Mouse (Mus musculus) retina, postnatal 7 days (tissue): ENCODE measurements around the gene Sppl2a.
"Not testable (repeated sequence)": the region's sequence is repeated elsewhere in the genome, so short reads cannot be mapped to it uniquely, and the experiment has no call there.

Experiments
- DNase-seq: peaks from one replicate; pipeline ENCODE4 v3.0.0-alpha.2; 2012; ENCODE audit warnings: low read depth, low spot score

Gene Sppl2a

GRCm38 (mm10) chr2:126896941-126897340 is 36.1 kb downstream of the Sppl2a start:
- no peak for DNase-seq

- DNase-seq = no peak
Observed at GRCm38 (mm10) chr2:126894245-126894644, 38.8 kb downstream of the Sppl2a start.

- DNase-seq = no peak
Observed at GRCm38 (mm10) chr2:126892316-126892715, 40.7 kb downstream of the Sppl2a start.

GRCm38 (mm10) chr2:126891743-126892142 is 41.3 kb downstream of the Sppl2a start:
- no peak for DNase-seq

- no peak for DNase-seq
Observed at GRCm38 (mm10) chr2:126887141-126887540, 45.9 kb downstream of the Sppl2a start.

GRCm38 (mm10) chr2:126885871-126886270 is 47.2 kb downstream of the Sppl2a start:
- no peak for DNase-seq

GRCm38 (mm10) chr2:126882711-126883110 is 50.3 kb downstream of the Sppl2a start:
- not testable (repeated sequence) for DNase-seq

- no peak for DNase-seq
Observed at GRCm38 (mm10) chr2:126877991-126878390, 55.0 kb downstream of the Sppl2a start.

- DNase-seq = peak; percentile 86
Observed at GRCm38 (mm10) chr2:126875871-126876796, 56.9 kb downstream of the Sppl2a start, which contains the start of gene Trpm7. Trpm7 (minus strand) TSS chr2:126876230.

GRCm38 (mm10) chr2:126875516-126875835 is 57.6 kb downstream of the Sppl2a start:
- no peak for DNase-seq

GRCm38 (mm10) chr2:126874809-126875515 is 58.1 kb downstream of the Sppl2a start:
- DNase-seq = no peak

- no peak for DNase-seq
Observed at GRCm38 (mm10) chr2:126866301-126866700, 66.7 kb downstream of the Sppl2a start.

GRCm38 (mm10) chr2:126865501-126866199 is 67.4 kb downstream of the Sppl2a start:
- no peak for DNase-seq

GRCm38 (mm10) chr2:126865026-126865425 is 68.0 kb downstream of the Sppl2a start:
- DNase-seq = no peak

GRCm38 (mm10) chr2:126844751-126845150 is 88.3 kb downstream of the Sppl2a start:
- DNase-seq = no peak
